Mouse (Mus musculus): ENCODE measurements around the gene Chml.

Gene Chml

DNA sequence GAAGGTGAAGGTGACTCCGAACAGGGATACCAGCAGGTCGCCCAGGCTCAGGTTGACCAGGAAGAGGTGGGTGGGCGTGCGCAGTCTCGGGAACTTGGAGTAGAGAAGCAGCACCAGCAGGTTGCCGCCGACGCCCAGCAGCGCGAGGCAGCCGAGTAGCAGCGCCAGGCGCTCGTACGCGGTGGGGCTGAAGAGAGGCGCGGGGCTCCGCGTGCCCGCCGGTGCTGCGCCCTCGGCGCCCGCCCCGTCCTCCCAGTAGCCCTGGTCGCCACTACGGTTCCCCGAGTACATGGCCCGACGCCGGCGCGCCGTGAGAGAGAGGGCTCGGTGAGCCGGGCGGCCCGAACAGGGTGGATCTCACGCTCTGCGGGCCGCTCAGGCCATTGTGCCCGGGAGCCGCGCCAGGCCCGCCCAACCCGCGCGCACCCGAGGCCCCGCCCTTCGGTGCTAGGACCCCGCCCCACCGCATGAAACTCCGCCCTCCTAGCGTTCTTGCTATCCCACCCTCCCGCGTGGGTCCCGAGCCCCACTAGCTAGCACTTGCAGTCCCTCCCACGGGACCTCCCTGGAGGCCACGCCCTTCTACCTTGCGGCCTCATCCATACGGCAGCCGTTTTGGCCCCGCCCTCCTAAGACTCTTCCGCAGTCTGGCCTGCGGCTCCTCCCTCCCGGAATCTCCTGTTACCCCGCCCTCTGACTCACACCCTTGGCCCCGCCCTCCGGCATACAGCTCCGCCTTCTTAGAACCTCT is at the start of gene Chml, which contains the start of gene Opn3:
Gene Chml, minus strand, starts transcription at position 656 of the 751 bp plus-strand sequence.
Gene Opn3, minus strand, starts transcription at position 531 of the 751 bp plus-strand sequence.
- DNase-seq (ENCODE audit: low spot score) = peak; percentile 99

GRCm38 (mm10) chr1:175725771-175726170 is 33.1 kb upstream of the Chml start:
- no peak for DNase-seq (ENCODE audit: low spot score)

DNA sequence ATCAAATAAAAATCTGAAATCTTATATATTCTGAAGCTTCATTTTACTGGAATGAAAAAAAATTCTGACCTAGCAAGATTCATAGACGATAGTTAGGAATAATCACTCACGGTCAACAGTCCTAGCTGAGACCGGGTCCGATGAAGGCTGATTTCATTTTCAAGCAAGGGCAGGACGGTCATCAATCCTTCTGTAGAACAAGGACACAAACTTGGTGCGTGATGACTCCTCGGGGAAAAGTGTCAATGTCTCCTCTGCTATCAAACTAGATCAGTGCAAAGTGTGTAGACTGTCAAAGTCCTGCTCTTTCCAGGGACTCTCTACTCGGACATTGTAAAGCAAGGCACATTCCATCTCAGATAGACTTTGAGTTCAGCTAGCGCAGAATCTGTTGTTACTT is 24.1 kb upstream of the Chml start:
- no peak for DNase-seq (ENCODE audit: low spot score)

- no peak for DNase-seq (ENCODE audit: low spot score)
These were observed 19.7 kb upstream of the Chml start for GRCm38 (mm10) chr1:175712338-175712909.

DNA sequence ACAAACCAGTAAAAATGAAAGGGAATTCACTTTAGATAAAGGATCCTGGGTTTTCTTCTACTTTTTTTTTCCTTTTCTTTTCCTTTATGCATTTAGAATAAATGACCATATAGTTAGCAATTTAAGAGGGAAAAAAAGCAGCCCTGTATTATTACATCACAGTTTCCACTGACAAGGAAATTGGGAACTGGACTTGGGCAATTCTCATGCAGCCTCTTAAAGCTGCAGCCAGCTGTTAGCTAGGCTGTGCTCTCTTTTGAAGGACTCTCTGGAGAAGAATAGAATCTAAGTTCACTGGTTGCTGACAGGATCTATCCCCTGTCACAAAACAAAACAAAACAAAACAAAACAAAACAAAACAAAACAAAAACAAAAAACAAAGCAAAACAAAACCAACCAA is 15.3 kb upstream of the Chml start:
- no peak for DNase-seq (ENCODE audit: low spot score)

DNA sequence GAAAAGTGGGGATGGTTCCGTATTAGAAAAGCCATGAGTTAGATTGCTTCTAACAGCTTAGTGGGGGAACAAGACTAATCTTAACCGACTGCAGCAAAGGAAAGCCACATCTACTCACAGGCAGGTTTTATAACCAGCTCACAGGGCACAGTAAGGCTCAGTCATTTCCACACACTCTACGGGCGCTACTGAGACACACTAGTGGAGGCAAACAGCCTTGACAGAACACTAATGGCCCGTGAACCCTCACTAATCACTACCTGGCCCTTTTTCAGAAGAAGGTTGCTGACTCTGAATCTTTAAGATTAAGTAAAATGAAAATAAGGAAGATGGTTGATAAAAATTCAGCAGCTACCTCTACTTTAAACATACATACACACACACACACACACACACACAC is 14.9 kb upstream of the Chml start:
- no peak for DNase-seq (ENCODE audit: low spot score)

- no peak for DNase-seq (ENCODE audit: low spot score)
These were observed 8.4 kb upstream of the Chml start for GRCm38 (mm10) chr1:175701145-175701544.

DNA sequence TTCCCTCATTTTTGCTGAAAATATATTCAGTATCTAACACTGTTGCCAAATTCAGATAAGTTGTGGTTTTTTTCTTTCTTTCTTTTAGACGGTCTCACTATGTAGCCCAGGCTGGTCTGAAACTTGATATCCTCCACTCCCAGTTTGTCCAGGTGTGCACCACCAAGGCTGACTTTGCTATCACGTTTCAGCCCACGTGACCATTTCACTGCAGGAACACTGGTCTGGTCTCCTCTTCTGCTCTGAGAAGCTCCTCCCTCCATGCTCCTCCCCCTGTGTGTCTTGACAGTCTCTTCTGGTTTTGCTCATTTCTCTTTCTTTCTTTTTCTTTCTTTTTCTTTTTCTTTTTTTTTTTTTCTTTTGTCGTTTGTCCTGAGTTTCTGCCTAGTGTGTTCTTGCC is 7.1 kb upstream of the Chml start:
- DNase-seq (ENCODE audit: low spot score) = no peak

GRCm38 (mm10) chr1:175699375-175699774 is 6.7 kb upstream of the Chml start:
- no peak for DNase-seq (ENCODE audit: low spot score)

DNA sequence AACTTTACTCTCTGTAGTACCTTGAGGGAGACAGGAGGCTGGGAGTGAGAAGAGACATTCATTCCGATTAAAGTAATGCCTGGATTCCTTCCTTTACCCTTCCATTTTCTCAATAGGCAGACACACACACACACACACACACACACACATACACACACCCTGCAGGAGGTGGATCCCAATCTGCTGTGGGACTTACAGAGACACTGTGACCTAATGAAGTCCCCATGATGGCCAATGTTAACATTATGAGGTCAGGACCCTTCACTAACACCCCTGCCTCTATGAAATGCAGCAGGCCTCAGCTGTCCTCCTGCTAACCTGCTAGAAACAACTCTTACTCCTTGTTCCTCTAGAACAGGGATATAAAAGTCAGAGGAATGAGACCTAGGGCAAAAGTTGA is 5.6 kb upstream of the Chml start, which contains the start of gene Wdr64:
Gene Wdr64, plus strand, starts transcription at position 301 of the 400 bp plus-strand sequence.
- no peak for DNase-seq (ENCODE audit: low spot score)

GRCm38 (mm10) chr1:175693429-175693960 is 794 bp upstream of the Chml start:
- no peak for DNase-seq (ENCODE audit: low spot score)

GRCm38 (mm10) chr1:175692997-175693361 is 278 bp upstream of the Chml start:
- no peak for DNase-seq (ENCODE audit: low spot score)

DNA sequence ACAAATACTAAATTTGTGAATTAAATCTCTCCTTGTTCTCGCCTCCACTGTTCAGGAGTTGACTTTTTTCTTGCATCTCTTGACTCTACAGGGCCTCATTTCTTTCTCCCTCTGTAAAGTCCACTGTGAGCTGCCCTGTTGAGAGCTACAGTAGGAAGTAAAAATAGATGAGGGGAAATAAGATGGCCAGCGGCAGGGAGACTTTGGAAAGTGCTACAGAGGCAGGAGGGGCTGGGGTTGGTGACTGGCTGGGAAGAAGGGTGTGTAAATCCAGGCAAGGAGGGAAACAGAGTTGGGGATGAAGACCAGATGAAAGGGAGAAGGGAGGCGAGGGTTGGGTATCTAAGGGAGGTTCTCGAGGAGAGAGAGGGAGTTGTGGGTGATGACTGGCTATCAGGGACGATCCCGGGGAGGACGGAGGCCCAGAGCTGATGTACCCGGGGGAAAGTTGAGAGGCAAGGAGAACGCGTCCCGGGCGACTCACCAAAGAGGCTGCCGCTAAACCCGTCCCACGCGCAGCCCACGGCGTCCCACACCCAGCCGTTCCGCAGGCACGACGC is 935 bp downstream of the Chml start:
- DNase-seq (ENCODE audit: low spot score) = no peak

DNA sequence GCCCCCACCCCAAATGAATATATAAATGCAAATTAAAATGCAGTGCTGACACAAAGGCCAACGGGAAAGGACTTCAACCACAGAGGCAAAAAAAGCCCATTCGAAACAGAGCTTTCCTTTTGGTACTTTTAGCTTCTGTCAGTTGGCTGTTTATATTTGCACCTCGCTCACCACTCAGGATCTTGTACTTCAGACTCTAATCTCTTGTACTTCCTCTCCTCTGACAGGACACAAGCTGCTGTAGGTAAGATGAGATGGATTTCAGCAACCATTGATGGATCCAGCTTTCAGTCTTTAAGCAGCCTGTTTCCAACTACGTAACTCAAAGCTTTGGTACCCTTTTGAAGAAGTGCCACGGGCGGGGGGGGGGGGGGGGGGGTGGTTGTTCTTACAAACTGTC is 11.7 kb downstream of the Chml start:
- DNase-seq (ENCODE audit: low spot score) = no peak

DNA sequence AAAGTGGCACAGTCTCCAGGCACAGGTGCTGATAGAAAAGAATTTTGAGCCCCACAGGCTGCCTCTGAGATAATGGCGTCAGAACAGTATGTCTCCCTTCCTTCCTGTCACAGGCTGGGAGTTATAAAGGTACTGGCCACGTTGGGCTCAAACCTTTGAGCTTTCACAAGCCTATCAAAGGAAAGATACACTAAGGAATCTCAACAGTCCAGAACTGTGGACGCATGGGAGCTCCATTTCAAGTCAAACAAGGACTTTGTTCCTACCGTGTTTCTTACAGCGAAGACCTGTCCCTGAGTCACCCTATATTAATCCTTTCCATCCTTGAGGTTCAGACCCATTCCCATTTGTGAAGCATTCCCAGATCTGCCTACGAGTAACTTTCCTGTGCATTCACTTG is 15.2 kb downstream of the Chml start:
- no peak for DNase-seq (ENCODE audit: low spot score)

DNA sequence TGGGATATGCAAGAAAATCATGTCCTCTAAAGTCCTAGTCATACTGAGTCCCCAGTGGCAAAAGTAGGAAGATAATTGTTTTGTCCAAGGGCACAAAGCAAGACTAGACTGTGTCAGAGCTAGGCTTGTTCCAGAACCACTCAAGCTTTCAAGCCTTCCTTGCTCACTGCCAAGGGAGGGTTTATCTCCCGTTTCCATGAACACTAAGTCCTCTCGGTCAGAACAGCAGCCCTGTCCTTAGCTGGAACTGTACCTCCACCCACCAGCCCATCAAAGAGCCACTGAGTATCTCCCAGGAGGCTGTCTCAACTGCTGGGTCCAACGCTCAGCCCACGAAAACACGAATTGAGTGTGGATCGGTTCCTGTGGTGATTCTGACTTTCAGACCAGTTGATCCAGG is 17.6 kb downstream of the Chml start:
- DNase-seq (ENCODE audit: low spot score) = no peak

GRCm38 (mm10) chr1:175673563-175674325 is 19.0 kb downstream of the Chml start:
- no peak for DNase-seq (ENCODE audit: low spot score)

GRCm38 (mm10) chr1:175671626-175672025 is 21.1 kb downstream of the Chml start:
- DNase-seq (ENCODE audit: low spot score) = no peak

- no peak for DNase-seq (ENCODE audit: low spot score)
These were observed 22.7 kb downstream of the Chml start for GRCm38 (mm10) chr1:175670042-175670441.

DNA sequence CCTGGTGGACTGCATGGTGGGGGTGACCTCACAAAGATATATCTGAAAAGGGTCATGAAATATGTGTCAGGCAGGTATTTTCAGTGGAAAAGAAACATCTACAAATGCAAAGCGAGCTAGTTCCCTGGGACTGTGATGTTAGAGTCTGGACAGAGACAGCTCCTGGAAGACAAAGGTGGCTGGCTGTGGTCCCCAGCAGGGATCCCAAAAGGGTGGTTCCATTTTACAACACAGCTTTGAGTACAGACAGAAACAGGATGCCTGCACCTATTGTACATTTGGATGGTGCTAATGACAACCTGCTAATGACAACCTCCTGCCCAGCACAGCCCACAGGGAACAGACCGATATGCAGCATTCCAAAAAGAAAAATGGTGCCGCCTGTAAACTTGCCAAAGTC is 23.2 kb downstream of the Chml start:
- DNase-seq (ENCODE audit: low spot score) = no peak

GRCm38 (mm10) chr1:175668666-175669405 is 23.9 kb downstream of the Chml start:
- DNase-seq (ENCODE audit: low spot score) = no peak

DNA sequence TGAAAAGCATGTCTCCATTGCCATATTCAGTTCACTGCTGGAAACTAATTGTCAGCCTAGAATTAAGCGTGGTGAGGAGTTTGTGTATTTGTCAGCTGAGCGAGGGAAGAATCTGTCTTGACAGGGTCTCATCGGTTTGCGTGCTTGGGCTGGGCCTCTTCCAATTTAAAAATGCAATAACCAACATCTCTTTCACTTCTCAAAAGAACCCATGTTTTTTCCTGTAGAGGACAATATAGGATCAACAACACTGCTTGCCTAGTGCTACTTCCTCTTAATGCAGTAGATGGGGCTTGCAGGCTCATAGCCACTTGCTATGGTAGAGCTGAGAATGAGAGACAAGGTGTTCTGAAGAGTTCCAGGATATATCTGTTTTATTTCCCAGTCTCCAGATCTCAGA is 32.8 kb downstream of the Chml start:
- no peak for DNase-seq (ENCODE audit: low spot score)

Data from testis, postnatal 10 days (tissue).